Mouse (Mus musculus) intestine, embryonic 14.5 days (tissue): ENCODE measurements around the gene Zfp428. TPM values are rescaled to one million over a fixed set of nuclear protein-coding genes. Genes with fewer than 3 reads are reported as not detected.

Source experiments
- ATAC-seq: fragments of 200-750 bp; cut with Nextera tagmentation; replicated peaks from 2 replicates; pipeline ENCODE4 v1.8.0; 2017; ENCODE audit warnings: low read depth, moderate number of reproducible peaks, moderate TSS enrichment, moderate library complexity; ENCODE audit not compliant: low FRiP score, low TSS enrichment
- DNase-seq: peaks from one replicate; pipeline ENCODE4 v3.0.0-alpha.2; 2018; ENCODE audit warnings: low spot score
- H3K27ac ChIP-seq: fragments of 300-500 bp; sonication (generic); 2 replicates; pipeline ENCODE4 v1.5.1; 2014; ENCODE audit warnings: low read depth, mild to moderate bottlenecking, control low read depth
- H3K27me3 ChIP-seq: fragments of 300-500 bp; sonication (generic); replicated peaks from 2 replicates; pipeline ENCODE4 v1.6.1; 2014; ENCODE audit warnings: low read length, control low read depth; ENCODE audit not compliant: control insufficient read depth, insufficient read depth
- H3K36me3 ChIP-seq: fragments of 300-500 bp; sonication (generic); 2 replicates; pipeline ENCODE4 v1.6.1; 2014; ENCODE audit warnings: low read length, control low read depth; ENCODE audit not compliant: control insufficient read depth, insufficient read depth
- H3K4me1 ChIP-seq: fragments of 300-500 bp; sonication (generic); replicated peaks from 2 replicates; pipeline ENCODE4 v1.6.1; 2014; ENCODE audit warnings: low read length, control low read depth, mixed read lengths; ENCODE audit not compliant: control insufficient read depth, insufficient read depth
- H3K4me2 ChIP-seq: fragments of 300-500 bp; sonication (generic); 2 replicates; pipeline ENCODE4 v1.6.1; 2014; ENCODE audit warnings: low read length
- H3K4me3 ChIP-seq: fragments of 300-500 bp; sonication (generic); 2 replicates; pipeline ENCODE4 v1.5.1; 2014; ENCODE audit warnings: low read depth, low read length, control low read depth, mixed read lengths
- H3K9ac ChIP-seq: fragments of 300-500 bp; sonication (generic); 2 replicates; pipeline ENCODE4 v1.6.1; 2014; ENCODE audit warnings: mild to moderate bottlenecking, low read length
- H3K9me3 ChIP-seq: fragments of 300-500 bp; sonication (generic); 2 replicates; pipeline ENCODE4 v1.6.1; 2016; ENCODE audit warnings: low read length, control low read depth; ENCODE audit not compliant: control insufficient read depth
- WGBS: fragments of 180-500 bp; shearing (Covaris S2); extraction: QIAGEN DNeasy Blood & Tissue Kit; methylation state at CpG from one replicate; pipeline ENCODE4 v1.1.7; 2014; 5-methylcytosine and 5-hydroxymethylcytosine counted together
- polyA plus RNA-seq: library from polyadenylated mRNA; unstranded; fragments of >200 nt; fragmentation: Nextera tagmentation; extraction: Ambion mirVana; gene quantifications from 2 replicates; pipeline ENCODE4 v1.2.1, GENCODE M21; 2014

The Zfp428 gene
- polyA plus RNA-seq, 1 experiment from 2014 or later: 30.3 TPM

DNA sequence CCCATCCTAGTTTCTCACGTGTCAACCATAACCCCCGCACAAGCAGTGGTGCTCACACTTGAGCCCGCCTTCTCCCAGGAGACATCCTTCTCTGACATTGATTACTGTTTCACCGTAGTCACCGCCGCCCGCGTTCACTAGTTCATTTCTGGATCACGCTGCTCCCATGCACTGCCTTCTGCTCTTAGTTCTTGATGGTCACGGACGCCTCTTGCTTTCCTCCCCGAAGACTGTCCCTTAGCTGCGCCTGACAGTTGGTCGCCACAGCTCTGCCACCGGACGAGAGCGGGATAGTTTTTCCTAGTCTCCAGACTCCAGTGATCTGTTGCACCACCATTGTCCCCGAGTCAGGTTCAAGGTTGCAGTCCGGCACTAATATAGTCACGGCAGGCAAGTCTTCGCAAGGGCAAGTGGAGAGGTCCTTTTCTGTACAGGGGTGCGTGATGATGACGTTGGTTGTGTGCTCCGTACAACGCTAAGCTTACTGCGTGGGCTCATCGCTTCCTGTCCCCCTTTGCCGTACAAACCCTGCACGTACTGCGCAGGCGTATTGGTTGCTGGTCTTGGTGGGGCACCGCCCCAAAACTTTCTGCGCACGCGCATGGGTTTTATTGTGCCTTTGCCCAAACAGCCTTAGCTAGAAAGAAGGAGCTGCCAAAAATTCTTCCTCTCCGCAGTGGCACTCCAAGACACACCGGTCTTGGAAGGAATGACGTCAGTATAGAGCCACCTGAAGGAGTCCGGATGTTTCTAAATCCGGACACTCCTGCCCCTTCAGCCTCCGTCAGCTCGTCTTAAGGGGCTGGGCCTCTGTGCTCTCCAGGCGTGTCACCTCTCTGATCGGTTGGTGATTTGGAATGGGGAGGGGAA lies 23.5 kb downstream of the Zfp428 start, which contains the start of gene Irgq:
Gene Irgq, plus strand, starts transcription at position 628 of the 870 bp plus-strand sequence.
- Histone ChIP-seq H3K27me3 (0 out of 2 replicates have a peak, but pooled peaks cover 3% of the 10 kb centered on the region), H3K36me3 (peaks cover 16% of the 10 kb centered on the region), H3K4me2 (peak within 1 kb of the TSS; percentile 93), H3K9me3 (no peaks in the 10 kb centered on the region), H3K4me3 (peak within 1 kb of the TSS; percentile 82), H3K9ac (peak within 1 kb of the TSS; percentile 75), H3K4me1 (peaks cover 15% of the 10 kb centered on the region), H3K27ac (peak within 1 kb of the TSS; percentile 88)
- ATAC-seq (peak; percentile 95), DNase-seq (peak; percentile 99)
- under 1% methylated on average over 44 of the region's 44 CpGs for WGBS

DNA sequence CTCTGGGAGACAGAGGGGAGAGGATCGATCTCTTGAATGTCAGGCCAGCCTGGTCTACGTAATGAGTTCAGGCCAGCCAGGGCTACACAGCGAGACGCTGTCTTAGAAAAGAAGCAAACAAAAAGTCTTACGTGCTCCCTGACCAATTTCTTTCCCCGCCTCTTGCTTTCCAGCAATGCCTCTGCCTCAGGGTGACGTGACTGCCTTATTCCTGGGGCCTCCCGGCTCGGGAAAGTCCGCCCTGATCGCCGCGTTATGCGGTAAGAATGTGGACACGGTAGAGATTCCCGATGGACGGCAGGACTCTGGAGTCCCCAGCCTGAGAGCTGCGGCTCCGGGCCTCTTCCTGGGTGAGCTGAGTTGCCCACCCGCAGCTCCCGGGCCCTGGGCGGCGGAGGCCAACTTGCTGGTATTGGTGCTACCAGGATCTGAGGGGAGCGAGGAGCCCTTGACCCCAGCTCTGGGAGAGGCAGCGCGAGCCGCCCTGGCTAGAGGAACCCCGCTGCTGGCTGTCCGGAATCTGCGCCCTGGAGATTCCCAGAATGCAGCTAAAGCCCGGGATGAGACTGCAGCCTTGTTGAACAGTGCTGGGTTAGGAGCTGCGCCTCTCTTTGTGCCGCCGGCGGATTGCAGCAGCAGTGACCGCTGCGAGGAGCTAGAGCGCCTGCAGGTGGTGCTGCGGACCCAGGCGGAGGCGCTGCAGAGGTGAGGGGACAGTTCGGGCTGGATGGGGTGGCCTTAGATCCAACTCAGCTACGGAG lies 24.6 kb downstream of the Zfp428 start:
- peaks cover 15% of the 10 kb centered on the region for H3K4me1 ChIP-seq
- H3K36me3 ChIP-seq: peaks cover 16% of the 10 kb centered on the region
- no peaks in the 10 kb centered on the region for H3K9me3 ChIP-seq
- WGBS: 2% methylated on average over 43 of the region's 43 CpGs
- H3K27ac ChIP-seq: peak overlapping the region; percentile 63
- H3K4me2 ChIP-seq: peak overlapping the region; percentile 93
- peak; percentile 86 for DNase-seq
- peak; percentile 52 for ATAC-seq
- H3K9ac ChIP-seq: peak overlapping the region; percentile 75
- H3K27me3 ChIP-seq: 0 out of 2 replicates have a peak, but pooled peaks cover 3% of the 10 kb centered on the region
- peak overlapping the region; percentile 82 for H3K4me3 ChIP-seq

DNA sequence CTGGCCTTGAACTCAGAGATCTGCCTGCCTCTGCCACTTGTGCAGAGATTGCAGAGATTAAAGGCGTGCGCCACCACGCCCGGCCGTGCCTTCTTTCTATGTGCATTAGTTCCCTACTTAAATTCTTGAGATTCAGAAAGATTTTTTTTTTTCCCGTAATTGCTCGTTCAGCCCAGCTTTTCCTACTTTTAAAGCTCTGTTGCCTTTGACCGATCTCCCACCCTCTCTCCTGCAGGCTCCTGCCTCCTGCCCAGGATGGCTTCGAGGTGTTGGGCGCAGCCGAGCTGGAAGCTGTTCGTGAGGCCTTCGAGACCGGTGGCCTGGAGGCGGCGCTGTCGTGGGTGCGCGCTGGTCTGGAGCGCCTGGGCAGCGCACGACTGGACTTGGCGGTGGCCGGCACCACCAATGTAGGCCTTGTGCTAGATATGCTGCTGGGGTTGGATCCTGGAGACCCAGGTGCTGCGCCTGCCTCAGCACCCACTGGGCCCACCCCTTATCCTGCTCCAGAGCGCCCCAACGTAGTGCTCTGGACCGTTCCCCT lies 26.3 kb downstream of the Zfp428 start:
- ATAC-seq (no peak), DNase-seq (no peak)
- Histone ChIP-seq H3K4me3 (no peak overlapping the region), H3K27ac (no peak overlapping the region), H3K4me2 (no peak overlapping the region), H3K27me3 (0 out of 2 replicates have a peak, but pooled peaks cover 3% of the 10 kb centered on the region), H3K4me1 (peaks cover 15% of the 10 kb centered on the region), H3K9me3 (no peaks in the 10 kb centered on the region), H3K9ac (no peak overlapping the region), H3K36me3 (peaks cover 16% of the 10 kb centered on the region)
- whole genome bisulfite sequencing: 76% methylated on average over 28 of the region's 28 CpGs

DNA sequence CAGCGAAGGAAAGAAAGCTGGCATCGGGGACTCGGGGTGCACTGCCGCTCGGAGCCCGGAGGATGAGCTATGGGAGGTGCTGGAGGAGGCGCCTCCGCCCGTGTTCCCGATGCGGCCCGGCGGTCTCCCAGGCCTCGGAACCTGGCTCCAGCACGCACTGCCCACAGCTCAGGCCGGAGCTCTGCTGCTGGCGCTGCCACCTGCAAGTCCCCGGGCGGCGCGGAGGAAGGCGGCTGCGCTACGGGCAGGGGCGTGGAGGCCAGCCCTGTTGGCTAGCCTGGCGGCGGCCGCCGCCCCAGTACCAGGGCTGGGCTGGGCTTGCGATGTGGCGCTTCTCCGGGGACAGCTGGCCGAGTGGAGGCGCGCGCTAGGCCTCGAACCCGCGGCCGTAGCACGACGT lies 27.0 kb downstream of the Zfp428 start:
- H3K9me3 ChIP-seq: no peaks in the 10 kb centered on the region
- no peak for DNase-seq
- H3K4me3 ChIP-seq: no peak overlapping the region

DNA sequence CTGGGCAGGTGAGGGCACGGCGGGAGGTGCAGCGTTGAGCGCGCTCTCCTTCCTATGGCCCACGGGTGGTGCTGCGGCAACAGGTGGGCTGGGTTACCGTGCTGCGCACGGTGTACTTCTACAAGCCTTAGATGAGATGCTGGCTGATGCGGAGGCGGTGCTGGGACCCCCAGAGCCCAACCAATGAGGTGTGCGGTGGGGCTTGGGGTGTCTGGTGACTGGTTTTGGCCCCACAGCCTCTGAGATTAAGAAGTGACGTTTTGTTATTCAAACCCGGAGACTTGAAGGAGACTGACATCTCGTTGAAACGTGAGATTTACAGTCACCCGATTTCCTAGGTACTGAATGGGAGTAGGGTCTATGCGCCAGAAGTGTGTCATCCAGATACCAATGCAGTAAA lies 27.5 kb downstream of the Zfp428 start:
- Histone ChIP-seq H3K9ac (no peak overlapping the region), H3K27me3 (0 out of 2 replicates have a peak, but pooled peaks cover 3% of the 10 kb centered on the region), H3K27ac (no peak overlapping the region), H3K9me3 (no peaks in the 10 kb centered on the region), H3K4me1 (peaks cover 13% of the 10 kb centered on the region), H3K4me3 (no peak overlapping the region), H3K36me3 (peaks cover 16% of the 10 kb centered on the region), H3K4me2 (no peak overlapping the region)
- DNase-seq: no peak
- ATAC-seq: no peak
- 46% methylated on average over 19 of the region's 19 CpGs for WGBS

More for the DNA sequence above, 27.0 kb downstream of the Zfp428 start:
- no peak overlapping the region for H3K27ac ChIP-seq
- 48% methylated on average over 42 of the region's 42 CpGs for WGBS
- peaks cover 16% of the 10 kb centered on the region for H3K36me3 ChIP-seq
- ATAC-seq: no peak
- no peak overlapping the region for H3K9ac ChIP-seq
- no peak overlapping the region for H3K4me2 ChIP-seq
- peaks cover 15% of the 10 kb centered on the region for H3K4me1 ChIP-seq
- 0 out of 2 replicates have a peak, but pooled peaks cover 3% of the 10 kb centered on the region for H3K27me3 ChIP-seq

DNA sequence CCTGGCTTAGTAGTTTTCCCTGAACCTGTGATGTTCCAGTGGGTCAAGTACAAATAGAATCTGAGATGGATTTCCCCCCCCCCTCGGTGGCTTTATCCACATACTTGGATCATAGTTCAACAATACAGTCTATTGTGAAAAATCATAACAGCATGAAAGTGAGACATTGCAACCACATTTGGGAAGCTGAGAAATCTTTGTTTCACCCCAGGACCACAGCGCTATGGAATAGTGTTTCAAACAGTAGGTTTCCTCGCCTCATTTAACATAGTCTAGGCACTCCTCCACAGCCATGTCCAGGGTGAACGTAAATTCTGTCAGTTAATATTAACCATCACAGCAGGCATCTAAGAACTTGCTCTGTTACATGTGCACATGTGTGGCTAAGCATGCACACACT lies 30.3 kb downstream of the Zfp428 start:
- 0 out of 2 replicates have a peak, but pooled peaks cover 3% of the 10 kb centered on the region for H3K27me3 ChIP-seq
- ATAC-seq (no peak), DNase-seq (no peak)
- H3K4me3 ChIP-seq: no peak overlapping the region
- H3K9me3 ChIP-seq: no peaks in the 10 kb centered on the region
- 83% methylated on average over 4 of the region's 4 CpGs for WGBS
- peaks cover 4% of the 10 kb centered on the region for H3K4me1 ChIP-seq
- H3K36me3 ChIP-seq: peaks cover 16% of the 10 kb centered on the region
- H3K9ac ChIP-seq: no peak overlapping the region
- no peak overlapping the region for H3K4me2 ChIP-seq
- H3K27ac ChIP-seq: no peak overlapping the region

DNA sequence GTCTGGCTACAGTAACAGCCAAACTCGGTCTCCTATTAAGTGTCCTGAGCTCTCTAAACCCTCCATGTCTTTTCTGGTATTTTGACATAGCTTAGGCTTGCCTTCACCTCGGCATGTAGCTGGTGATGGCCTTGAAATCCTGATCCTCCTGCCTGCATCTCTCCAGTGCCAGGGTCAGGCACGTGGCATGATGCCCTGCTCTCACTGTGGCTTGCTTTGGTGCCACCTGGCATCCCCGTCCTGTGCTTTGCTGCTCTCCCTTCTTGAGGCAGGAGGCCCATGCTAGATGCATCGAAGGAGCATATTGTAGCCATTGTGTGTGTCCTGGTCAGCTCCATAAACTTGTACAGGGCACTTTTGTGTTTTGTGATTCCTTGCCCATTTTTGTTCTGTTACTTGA lies 30.8 kb downstream of the Zfp428 start:
- no peak for ATAC-seq
- H3K9me3 ChIP-seq: no peaks in the 10 kb centered on the region
- no peak overlapping the region for H3K27ac ChIP-seq
- no peaks in the 10 kb centered on the region for H3K4me1 ChIP-seq
- WGBS: 80% methylated on average over 5 of the region's 5 CpGs
- no peak overlapping the region for H3K4me3 ChIP-seq
- no peak overlapping the region for H3K4me2 ChIP-seq
- DNase-seq: no peak
- peaks cover 16% of the 10 kb centered on the region for H3K36me3 ChIP-seq
- H3K27me3 ChIP-seq: 0 out of 2 replicates have a peak, but pooled peaks cover 3% of the 10 kb centered on the region
- no peak overlapping the region for H3K9ac ChIP-seq

DNA sequence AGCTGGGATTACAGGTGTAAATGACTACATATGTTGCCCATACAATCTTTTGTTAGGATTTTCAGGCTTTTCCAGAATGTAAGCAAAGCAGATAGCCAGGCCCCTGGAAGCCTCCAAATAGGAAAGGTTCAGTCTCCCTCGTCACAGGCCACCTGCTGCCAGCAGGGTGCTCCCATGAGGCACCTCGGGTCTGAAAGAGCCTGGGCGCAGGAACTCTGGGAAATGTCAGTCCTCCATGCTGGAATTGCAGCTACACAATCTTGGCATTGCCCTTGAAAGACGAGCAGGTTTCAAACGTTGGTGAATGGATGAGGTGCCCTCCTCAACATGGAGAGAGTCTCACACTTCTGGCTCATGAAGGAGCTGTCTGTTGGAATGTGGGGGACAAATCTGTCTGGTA lies 31.3 kb downstream of the Zfp428 start:
- Histone ChIP-seq H3K27ac (no peak overlapping the region), H3K4me3 (no peak overlapping the region), H3K27me3 (0 out of 2 replicates have a peak, but pooled peaks cover 3% of the 10 kb centered on the region), H3K4me2 (no peak overlapping the region), H3K9ac (no peak overlapping the region), H3K4me1 (no peaks in the 10 kb centered on the region), H3K9me3 (no peaks in the 10 kb centered on the region), H3K36me3 (peaks cover 14% of the 10 kb centered on the region)
- no peak for DNase-seq
- no peak for ATAC-seq
- 44% methylated on average over 5 of the region's 5 CpGs for WGBS
